Mouse (Mus musculus): ENCODE data around the gene Capn15. TPM values are rescaled to one million over a fixed set of nuclear protein-coding genes. Genes with fewer than 3 reads are reported as not detected.

Gene Capn15
- total RNA-seq, 1 experiment, result 18.0 TPM

GRCm38 (mm10) chr17:25919786-25920642 is 65.6 kb downstream of the Capn15 start:
- Histone ChIP-seq H3K4me1 (ENCODE audit: control insufficient read depth in 2 of 2, insufficient read depth in 2 of 2, low read length in 2 of 2, poor library complexity in 1 of 2) (peaks cover 0 to 3% of the 10 kb centered on the region in 2 experiments; a peak in 1 of 4 replicates), H3K9ac (ENCODE audit: insufficient read depth, low read depth, low read length, poor library complexity, severe bottlenecking) (peak overlapping the region; percentile 74), H3K9me3 (ENCODE audit: control insufficient read depth, insufficient read depth, low read depth, low read length) (no peaks in the 10 kb centered on the region), H3K36me3 (ENCODE audit: control insufficient read depth, insufficient read depth, low read length, poor library complexity, severe bottlenecking) (peaks cover 1% of the 10 kb centered on the region; the same call in 1 of the 2 replicates), H3K4me3 (ENCODE audit: insufficient read depth in 1 of 2, low read depth in 1 of 2, low read length in 2 of 2, poor library complexity in 1 of 2, severe bottlenecking in 1 of 2) (peak overlapping the region; percentile 89 to 95), H3K27ac (ENCODE audit: insufficient read depth, low read depth, low read length, poor library complexity, severe bottlenecking) (peak overlapping the region; percentile 73)
- no peak for TF ChIP-seq HCFC1 (IDR thresholded peaks at IDR 0.05; ENCODE audit: borderline replicate concordance, insufficient read depth, low read length)
- peak; percentile 87 for TF ChIP-seq MAFK (IDR thresholded peaks at IDR 0.05; ENCODE audit: insufficient read depth, low read depth, low read length)
- no peak for TF ChIP-seq ZC3H11A (IDR thresholded peaks at IDR 0.05; ENCODE audit: borderline replicate concordance, low read depth, low read length)
- peak; percentile 88 for TF ChIP-seq CHD2 (IDR thresholded peaks at IDR 0.05; ENCODE audit: low read depth, low read length)
- in situ Hi-C loops (cut with MboI; ENCODE audit: low sequenced_read_pairs in 2 of 2, unreplicated experiment in 2 of 2), result no loop called here
- DNase-seq (ENCODE audit: low read depth, low spot score), result peak; percentile 98

- TF ChIP-seq HCFC1 (IDR thresholded peaks at IDR 0.05; ENCODE audit: borderline replicate concordance, insufficient read depth, low read length), result no peak; the same call in 1 of the 2 replicates
- no peak for TF ChIP-seq MAFK (IDR thresholded peaks at IDR 0.05; ENCODE audit: insufficient read depth, low read depth, low read length)
- TF ChIP-seq CHD2 (IDR thresholded peaks at IDR 0.05; ENCODE audit: low read depth, low read length), result no peak
- in situ Hi-C loops (cut with MboI; ENCODE audit: low sequenced_read_pairs in 2 of 2, unreplicated experiment in 2 of 2), result no loop called here
- no peak for DNase-seq (ENCODE audit: low read depth, low spot score)
- H3K4me3 ChIP-seq (ENCODE audit: insufficient read depth in 1 of 2, low read depth in 1 of 2, low read length in 2 of 2, poor library complexity in 1 of 2, severe bottlenecking in 1 of 2), result peak within 1 kb of the TSS; percentile 95 to 97
- H3K9ac ChIP-seq (ENCODE audit: insufficient read depth, low read depth, low read length, poor library complexity, severe bottlenecking), result peak within 1 kb of the TSS; percentile 92
- H3K4me1 ChIP-seq (ENCODE audit: control insufficient read depth in 2 of 2, insufficient read depth in 2 of 2, low read length in 2 of 2, poor library complexity in 1 of 2), result peaks cover 0 to 3% of the 10 kb centered on the region in 2 experiments; a peak in 1 of 4 replicates
- peaks cover 1% of the 10 kb centered on the region; the same call in 1 of the 2 replicates for H3K36me3 ChIP-seq (ENCODE audit: control insufficient read depth, insufficient read depth, low read length, poor library complexity, severe bottlenecking)
- H3K27ac ChIP-seq (ENCODE audit: insufficient read depth, low read depth, low read length, poor library complexity, severe bottlenecking), result peak within 1 kb of the TSS; percentile 73
- H3K9me3 ChIP-seq (ENCODE audit: control insufficient read depth, insufficient read depth, low read depth, low read length), result no peaks in the 10 kb centered on the region
Observed at GRCm38 (mm10) chr17:25919144-25919785, 66.3 kb downstream of the Capn15 start, which contains the start of gene Rab40c. Gene Rab40c, minus strand, starts transcription at chr17:25919727.

DNA sequence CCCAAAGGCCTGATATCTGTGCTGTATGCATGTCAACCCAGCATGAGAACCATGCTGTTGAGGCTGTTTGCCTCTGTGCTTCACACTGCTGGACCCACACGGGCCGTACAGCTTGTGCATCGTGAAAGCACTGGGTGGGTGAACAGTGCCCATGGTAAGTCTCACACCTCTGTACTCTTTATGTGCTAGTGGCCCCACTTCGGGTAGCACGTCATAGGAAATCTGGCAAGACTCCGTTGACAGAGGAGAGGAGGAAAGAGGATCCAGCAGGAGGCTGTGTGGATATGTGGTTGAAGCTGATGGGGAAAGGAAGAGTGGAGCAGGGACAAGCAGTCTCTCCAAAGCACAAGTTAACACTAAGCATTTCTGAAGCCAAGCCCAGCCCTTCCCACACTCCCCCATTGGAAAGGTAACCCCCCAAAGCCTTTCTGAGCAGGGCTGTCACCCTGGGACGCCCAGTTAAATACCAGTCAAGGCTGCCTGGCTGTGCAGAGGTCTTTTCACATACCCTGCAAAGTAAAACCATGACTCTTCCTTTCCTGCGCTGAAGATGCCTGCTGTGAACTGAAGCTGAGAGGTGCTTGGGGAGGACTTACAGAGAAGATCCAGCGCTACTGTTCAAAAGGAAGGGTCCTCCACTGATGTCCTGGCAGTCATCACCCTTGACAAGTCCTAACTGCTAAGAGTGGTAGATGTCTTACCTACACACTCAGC is 67.4 kb downstream of the Capn15 start:
- no peaks in the 10 kb centered on the region for H3K9me3 ChIP-seq (ENCODE audit: control insufficient read depth, insufficient read depth, low read depth, low read length)
- peak overlapping the region; percentile 95 to 97 for H3K4me3 ChIP-seq (ENCODE audit: insufficient read depth in 1 of 2, low read depth in 1 of 2, low read length in 2 of 2, poor library complexity in 1 of 2, severe bottlenecking in 1 of 2)
- peaks cover 1% of the 10 kb centered on the region; the same call in 1 of the 2 replicates for H3K36me3 ChIP-seq (ENCODE audit: control insufficient read depth, insufficient read depth, low read length, poor library complexity, severe bottlenecking)
- in situ Hi-C loops (cut with MboI; ENCODE audit: low sequenced_read_pairs in 2 of 2, unreplicated experiment in 2 of 2), result no loop called here
- peaks cover 0 to 3% of the 10 kb centered on the region in 2 experiments; a peak in 1 of 4 replicates for H3K4me1 ChIP-seq (ENCODE audit: control insufficient read depth in 2 of 2, insufficient read depth in 2 of 2, low read length in 2 of 2, poor library complexity in 1 of 2)
- H3K27ac ChIP-seq (ENCODE audit: insufficient read depth, low read depth, low read length, poor library complexity, severe bottlenecking), result no peak overlapping the region
- no peak for DNase-seq (ENCODE audit: low read depth, low spot score)
- H3K9ac ChIP-seq (ENCODE audit: insufficient read depth, low read depth, low read length, poor library complexity, severe bottlenecking), result peak overlapping the region; percentile 92
- no peak for TF ChIP-seq HCFC1 (IDR thresholded peaks at IDR 0.05; ENCODE audit: borderline replicate concordance, insufficient read depth, low read length)
- TF ChIP-seq ZC3H11A (IDR thresholded peaks at IDR 0.05; ENCODE audit: borderline replicate concordance, low read depth, low read length), result no peak
- TF ChIP-seq MAFK (IDR thresholded peaks at IDR 0.05; ENCODE audit: insufficient read depth, low read depth, low read length), result no peak
- TF ChIP-seq ZNF384 (IDR thresholded peaks at IDR 0.05; ENCODE audit: low read depth, low read length), result no peak
- TF ChIP-seq CHD2 (IDR thresholded peaks at IDR 0.05; ENCODE audit: low read depth, low read length), result no peak

DNA sequence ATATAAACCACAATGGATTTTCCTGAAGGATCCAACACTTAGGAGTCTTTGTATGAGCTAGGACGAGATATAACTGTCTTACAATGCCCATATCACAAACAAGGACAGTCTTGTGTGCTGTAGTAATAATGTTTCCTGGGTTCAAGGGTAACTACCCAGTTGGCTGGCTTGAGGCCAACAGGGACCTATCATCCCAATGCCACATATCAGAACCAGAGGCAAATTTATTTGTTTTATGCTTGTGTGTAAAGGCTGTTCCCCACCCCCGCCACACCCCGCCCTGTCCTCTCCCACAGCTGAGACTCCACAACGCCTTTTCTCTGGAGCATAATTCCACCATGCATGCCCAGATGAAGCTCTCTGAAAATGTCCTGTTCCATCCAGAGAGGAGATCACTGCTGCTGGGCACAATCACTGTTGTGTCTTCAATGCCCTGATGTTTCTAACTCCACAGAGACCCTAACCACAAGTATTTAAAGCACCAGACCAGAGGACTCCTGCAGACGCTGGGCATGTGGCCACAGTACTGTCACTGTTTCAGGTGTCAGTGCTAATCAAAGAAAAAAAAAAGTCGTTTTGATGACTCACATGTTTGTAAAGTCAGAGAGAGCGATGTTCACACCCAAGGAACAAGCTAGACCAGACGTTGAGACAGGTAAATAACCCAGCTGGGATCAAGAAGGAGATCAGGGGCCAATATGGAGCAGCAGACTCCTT is 68.5 kb downstream of the Capn15 start:
- no peak overlapping the region for H3K27ac ChIP-seq (ENCODE audit: insufficient read depth, low read depth, low read length, poor library complexity, severe bottlenecking)
- no peaks in the 10 kb centered on the region for H3K9me3 ChIP-seq (ENCODE audit: control insufficient read depth, insufficient read depth, low read depth, low read length)
- TF ChIP-seq CHD2 (IDR thresholded peaks at IDR 0.05; ENCODE audit: low read depth, low read length) (no peak), HCFC1 (IDR thresholded peaks at IDR 0.05; ENCODE audit: borderline replicate concordance, insufficient read depth, low read length) (no peak), MAFK (IDR thresholded peaks at IDR 0.05; ENCODE audit: insufficient read depth, low read depth, low read length) (no peak), ZNF384 (IDR thresholded peaks at IDR 0.05; ENCODE audit: low read depth, low read length) (no peak), ZC3H11A (IDR thresholded peaks at IDR 0.05; ENCODE audit: borderline replicate concordance, low read depth, low read length) (no peak)
- in situ Hi-C loops (cut with MboI; ENCODE audit: low sequenced_read_pairs in 2 of 2, unreplicated experiment in 2 of 2), result no loop called here
- H3K4me1 ChIP-seq (ENCODE audit: control insufficient read depth in 2 of 2, insufficient read depth in 2 of 2, low read length in 2 of 2, poor library complexity in 1 of 2), result peaks cover 0 to 3% of the 10 kb centered on the region in 2 experiments; a peak in 1 of 4 replicates
- H3K36me3 ChIP-seq (ENCODE audit: control insufficient read depth, insufficient read depth, low read length, poor library complexity, severe bottlenecking), result peaks cover 1% of the 10 kb centered on the region; the same call in 1 of the 2 replicates
- DNase-seq (ENCODE audit: low read depth, low spot score), result no peak
- H3K9ac ChIP-seq (ENCODE audit: insufficient read depth, low read depth, low read length, poor library complexity, severe bottlenecking), result no peak overlapping the region
- H3K4me3 ChIP-seq (ENCODE audit: insufficient read depth in 1 of 2, low read depth in 1 of 2, low read length in 2 of 2, poor library complexity in 1 of 2, severe bottlenecking in 1 of 2), result no peak overlapping the region
